Mouse (Mus musculus): ENCODE data around the gene 1700034J05Rik.
A peak's percentile ranks its signal among the peaks of the same experiment; 100 is the strongest.

1700034J05Rik gene

GRCm38 (mm10) chr6:146913489-146914198, 40.6 kb downstream of the 1700034J05Rik start:
- TF ChIP-seq GATA4 (IDR thresholded peaks at IDR 0.05; ENCODE audit: insufficient replicate concordance, low read length) = no peak

DNA sequence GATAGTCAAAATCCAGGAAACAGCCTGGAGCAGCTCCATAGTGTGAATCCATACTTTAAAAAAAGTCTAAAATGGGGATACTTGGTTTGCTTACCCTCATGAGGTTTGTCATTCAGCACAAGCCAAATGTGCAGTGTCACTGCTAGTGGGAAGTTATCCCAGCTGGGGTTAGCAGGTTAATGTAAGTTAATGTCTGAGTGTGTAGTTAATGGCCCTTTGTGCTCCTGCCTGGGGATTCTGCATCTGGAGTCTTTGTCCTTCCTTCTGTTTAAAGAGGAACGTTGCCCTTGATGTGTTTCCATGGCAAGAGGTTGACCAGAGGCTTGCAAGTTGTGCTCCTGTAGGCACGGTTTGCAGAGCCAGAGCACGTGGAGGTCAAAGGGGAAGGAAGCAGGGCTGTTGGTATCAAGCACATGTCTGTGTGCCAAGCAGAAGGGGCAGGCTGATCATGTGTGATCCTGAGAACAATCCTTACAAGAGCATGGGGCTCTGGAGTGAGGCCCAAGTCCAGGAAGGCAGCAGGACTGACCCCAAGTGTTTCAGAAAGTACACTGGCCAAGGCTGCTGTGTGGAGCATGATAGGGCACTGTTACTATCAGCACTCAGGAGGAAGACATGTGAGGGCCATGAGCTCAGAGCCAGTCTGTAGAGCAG, 41.3 kb downstream of the 1700034J05Rik start:
- peak; percentile 78; the same call in 1 of the 2 replicates for TF ChIP-seq GATA4 (IDR thresholded peaks at IDR 0.05; ENCODE audit: insufficient replicate concordance, low read length)

DNA sequence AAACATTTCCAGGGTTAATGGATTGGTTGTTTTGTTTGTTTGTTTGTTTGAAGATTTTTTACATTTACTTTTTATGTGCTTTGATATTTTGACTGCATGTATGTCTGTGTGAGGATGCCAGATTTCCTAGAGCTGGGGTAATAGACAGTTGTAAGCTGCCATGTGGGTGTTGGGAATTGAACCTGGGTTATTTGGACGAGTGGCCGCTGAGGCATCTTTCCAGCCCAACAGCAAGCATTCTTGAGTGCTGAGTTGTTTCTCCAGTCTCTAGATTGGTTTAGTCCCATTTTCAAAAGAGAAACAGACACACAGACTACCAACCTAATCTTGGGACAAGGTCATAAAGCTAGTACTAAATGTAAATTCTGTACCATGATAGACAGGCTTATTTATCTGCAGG, 43.4 kb downstream of the 1700034J05Rik start:
- TF ChIP-seq GATA4 (IDR thresholded peaks at IDR 0.05; ENCODE audit: insufficient replicate concordance, low read length) = no peak

DNA sequence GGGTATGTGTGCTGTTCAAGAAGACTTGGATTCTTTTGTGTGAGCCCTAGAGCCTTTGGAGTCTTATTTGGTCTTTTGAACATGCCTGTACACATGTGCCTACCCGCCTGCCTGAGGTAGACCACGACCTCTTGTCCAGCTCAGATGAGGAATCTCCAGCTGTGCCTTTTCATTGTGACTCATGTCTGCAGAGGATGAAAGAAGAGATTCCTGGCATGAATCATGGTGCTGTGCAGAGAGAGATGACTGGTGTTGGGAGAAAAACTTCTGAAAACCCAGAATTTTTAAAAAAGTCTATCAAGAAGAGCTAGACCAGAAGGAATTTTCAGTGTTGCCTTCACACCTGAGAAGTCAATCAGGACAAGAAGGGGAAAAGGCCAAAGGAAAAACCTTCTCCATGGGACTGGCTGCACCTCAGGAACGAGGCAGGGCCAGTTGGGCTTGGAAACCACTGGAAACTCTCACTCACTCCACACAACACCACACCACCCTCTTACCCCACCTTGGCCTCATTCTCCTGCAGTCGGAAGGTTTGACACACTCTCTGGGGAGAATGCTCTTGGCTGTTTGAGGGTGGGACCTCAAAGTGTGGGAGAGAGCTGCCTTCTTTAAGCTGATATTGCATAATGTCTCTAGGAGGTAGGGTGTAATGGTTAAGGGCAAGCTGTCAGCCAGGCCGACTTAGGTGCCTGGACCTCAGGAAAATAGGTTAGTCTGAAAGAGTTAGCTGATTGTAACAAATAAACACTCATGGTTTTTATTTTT, 44.3 kb downstream of the 1700034J05Rik start:
- TF ChIP-seq GATA4 (IDR thresholded peaks at IDR 0.05; ENCODE audit: insufficient replicate concordance, low read length) = no peak

- no peak for TF ChIP-seq GATA4 (IDR thresholded peaks at IDR 0.05; ENCODE audit: insufficient replicate concordance, low read length)
Measured at GRCm38 (mm10) chr6:146908801-146909200, 45.4 kb downstream of the 1700034J05Rik start.

GRCm38 (mm10) chr6:146907795-146908190, 46.4 kb downstream of the 1700034J05Rik start:
- no peak; the same call in 1 of the 2 replicates for TF ChIP-seq GATA4 (IDR thresholded peaks at IDR 0.05; ENCODE audit: insufficient replicate concordance, low read length)

DNA sequence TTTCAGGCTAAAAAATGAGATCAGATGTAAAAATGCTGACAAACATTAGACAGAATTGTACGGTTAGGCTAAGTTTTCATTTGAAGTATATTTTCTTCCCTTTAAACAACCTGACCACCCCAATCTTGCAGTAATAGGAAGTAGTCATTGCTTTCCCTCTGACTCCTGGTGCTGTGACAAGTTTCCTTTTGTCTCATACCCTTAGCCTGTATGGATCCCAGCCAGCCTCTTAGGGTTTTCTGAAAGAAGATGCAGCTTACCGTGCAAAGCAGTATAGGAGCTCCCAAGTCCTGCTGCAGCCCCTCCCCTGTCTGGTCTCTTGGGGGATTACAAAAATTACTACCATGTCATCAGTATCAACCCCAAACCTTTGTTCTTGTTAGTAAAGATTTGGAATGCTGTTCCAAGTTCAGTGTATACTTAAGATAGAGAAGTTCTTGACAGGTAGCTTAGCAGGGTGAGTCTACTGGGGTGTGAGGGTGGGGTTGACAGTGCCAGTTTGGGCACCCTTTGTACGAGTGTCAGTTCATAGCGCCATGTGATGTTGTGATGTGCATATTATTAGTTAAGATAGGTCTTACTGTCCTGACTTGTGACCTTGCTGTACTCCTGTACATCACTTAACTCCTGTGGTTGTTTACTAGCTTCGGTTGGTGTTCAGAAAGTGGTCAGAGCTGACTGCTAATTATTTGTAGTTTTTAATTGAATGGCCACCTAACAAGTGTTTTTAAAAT, 47.0 kb downstream of the 1700034J05Rik start:
- no peak for TF ChIP-seq GATA4 (IDR thresholded peaks at IDR 0.05; ENCODE audit: insufficient replicate concordance, low read length)

DNA sequence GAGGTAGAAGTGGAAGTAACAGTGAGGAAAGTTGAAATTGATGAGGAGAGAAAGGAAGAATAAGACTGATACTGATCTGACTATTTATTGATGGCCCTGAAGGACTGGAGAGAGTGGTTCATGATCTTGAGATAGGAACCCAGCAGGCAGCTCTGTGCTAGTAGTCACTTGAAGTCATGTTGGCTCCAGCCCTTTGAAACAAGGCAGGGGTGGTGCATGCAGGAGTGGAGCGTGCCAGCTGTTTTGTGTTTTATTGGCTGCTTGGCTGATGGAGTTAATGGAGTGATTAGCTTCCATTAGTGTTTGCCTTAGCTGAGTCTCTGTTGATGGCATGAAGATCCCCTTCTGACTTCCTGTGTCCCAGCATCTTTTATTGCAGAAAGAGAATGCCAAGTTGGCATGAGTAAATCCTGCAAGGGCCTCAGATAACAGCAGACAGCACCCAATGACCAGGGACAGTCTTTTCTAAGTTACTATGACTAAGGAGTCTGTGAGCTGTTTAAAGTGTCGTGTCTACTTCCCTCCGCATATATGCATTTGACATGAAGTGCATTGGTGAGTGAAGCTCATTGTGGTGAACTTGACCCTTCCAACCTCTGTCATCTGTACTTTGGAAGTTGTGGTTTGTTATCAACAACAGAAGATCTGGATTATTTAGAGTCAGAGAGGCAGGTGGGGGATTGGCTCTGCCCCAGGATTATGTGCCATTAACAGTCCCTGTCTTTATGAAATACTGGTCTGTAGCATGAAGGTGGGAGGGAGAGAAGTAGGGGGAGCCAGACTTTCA, 48.0 kb downstream of the 1700034J05Rik start:
- no peak for TF ChIP-seq GATA4 (IDR thresholded peaks at IDR 0.05; ENCODE audit: insufficient replicate concordance, low read length)

DNA sequence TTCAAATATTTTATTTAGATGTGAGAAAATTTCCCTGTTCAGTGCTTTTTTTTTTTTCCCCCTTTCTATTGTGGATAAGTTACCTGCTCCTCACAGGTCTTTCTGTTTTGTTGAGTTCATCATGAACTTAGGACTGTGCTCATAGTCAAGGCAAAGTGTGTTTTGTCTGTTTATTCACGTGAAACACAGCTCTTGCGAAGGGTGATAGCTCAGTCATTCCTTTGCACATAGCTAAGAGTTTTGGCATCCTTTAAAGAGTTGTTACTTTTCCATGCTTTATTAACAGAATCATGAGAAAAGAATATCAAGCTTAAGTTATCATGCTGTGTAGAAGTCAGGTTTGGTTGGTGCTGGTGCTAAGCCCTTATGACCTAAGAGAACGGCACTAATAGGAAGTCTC, 49.5 kb downstream of the 1700034J05Rik start:
- no peak for TF ChIP-seq GATA4 (IDR thresholded peaks at IDR 0.05; ENCODE audit: insufficient replicate concordance, low read length)

DNA sequence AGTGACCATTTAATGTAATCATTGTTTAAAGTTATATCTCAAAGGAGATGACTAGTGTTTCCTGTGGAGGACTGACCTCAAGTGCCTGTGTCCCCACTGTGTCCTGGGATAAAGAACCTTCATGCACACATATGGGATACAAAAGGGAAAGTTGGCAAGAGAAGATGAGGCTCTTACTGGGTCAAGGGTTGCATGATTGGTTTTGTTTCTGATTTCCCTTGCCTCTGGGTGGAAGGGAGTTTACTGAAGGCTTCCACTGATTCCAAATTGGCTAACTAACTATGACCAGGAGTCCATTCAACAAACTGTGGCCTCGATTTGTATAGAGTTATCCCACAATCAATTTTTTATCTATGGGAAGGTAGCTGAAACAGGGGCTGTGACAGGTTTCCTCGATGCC, 50.6 kb downstream of the 1700034J05Rik start:
- no peak for TF ChIP-seq GATA4 (IDR thresholded peaks at IDR 0.05; ENCODE audit: insufficient replicate concordance, low read length)

DNA sequence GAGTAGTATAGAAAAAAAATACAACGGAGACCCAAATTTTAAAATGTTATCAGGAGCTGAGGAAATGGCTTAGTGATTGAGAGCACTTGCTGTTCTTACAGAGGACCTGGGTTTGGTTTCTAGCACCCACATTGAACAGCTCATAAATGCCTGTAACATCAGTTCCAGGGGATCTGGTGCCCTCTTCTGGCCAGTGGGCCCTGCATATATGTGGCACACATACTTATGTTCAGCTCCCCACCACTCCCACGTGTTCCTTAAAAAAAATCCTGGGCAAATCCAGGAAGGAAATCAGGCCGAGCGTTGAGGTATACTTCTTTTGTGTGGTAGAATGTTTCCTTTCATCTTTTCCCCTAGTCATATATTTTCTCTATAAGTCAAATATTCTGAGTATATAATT, 52.3 kb downstream of the 1700034J05Rik start:
- TF ChIP-seq GATA4 (IDR thresholded peaks at IDR 0.05; ENCODE audit: insufficient replicate concordance, low read length) = no peak

Measured in liver, adult (tissue).